Mouse (Mus musculus): Measurements from ENCODE around the gene Rph3al. TPM values are rescaled to one million over a fixed set of nuclear protein-coding genes. Genes with fewer than 3 reads are reported as not detected.

Rph3al gene
- total RNA-seq, 2 experiments from 2014 or later, result 8.9 to 12.8 TPM

GRCm38 (mm10) chr11:75838861-75839426 is 99.3 kb downstream of the Rph3al start:
- intact Hi-C loops (cut with DNase I), result no loop called here
- DNase-seq, result no peak

- no peak for DNase-seq
- intact Hi-C loops (cut with DNase I), result no loop called here
These were observed 102.0 kb downstream of the Rph3al start for GRCm38 (mm10) chr11:75836240-75836610.

GRCm38 (mm10) chr11:75835587-75836239 is 102.5 kb downstream of the Rph3al start:
- intact Hi-C loops (cut with DNase I), result no loop called here
- no peak for DNase-seq

- no peak for DNase-seq
- intact Hi-C loops (cut with DNase I), result no loop called here
These were observed 105.1 kb downstream of the Rph3al start for GRCm38 (mm10) chr11:75833081-75833480.

GRCm38 (mm10) chr11:75830386-75830785 is 107.8 kb downstream of the Rph3al start:
- intact Hi-C loops (cut with DNase I), result no loop called here
- no peak for DNase-seq

GRCm38 (mm10) chr11:75827414-75827813 is 110.8 kb downstream of the Rph3al start:
- intact Hi-C loops (cut with DNase I), result no loop called here
- no peak for DNase-seq

- intact Hi-C loops (cut with DNase I), result no loop called here
- DNase-seq, result no peak
These were observed 114.7 kb downstream of the Rph3al start for GRCm38 (mm10) chr11:75823506-75823905.

- intact Hi-C loops (cut with DNase I), result no loop called here
- DNase-seq, result peak in 1 of 2 experiments; percentile 16
These were observed 125.1 kb downstream of the Rph3al start for GRCm38 (mm10) chr11:75813085-75813484.

- DNase-seq, result peak; percentile 87
- intact Hi-C loops (cut with DNase I), result no loop called here
These were observed 126.3 kb downstream of the Rph3al start for GRCm38 (mm10) chr11:75811900-75812299.

GRCm38 (mm10) chr11:75810526-75810925 is 127.7 kb downstream of the Rph3al start:
- no peak for DNase-seq
- intact Hi-C loops (cut with DNase I), result no loop called here

- intact Hi-C loops (cut with DNase I), result no loop called here
- no peak for DNase-seq
These were observed 130.7 kb downstream of the Rph3al start for GRCm38 (mm10) chr11:75807486-75807885.

GRCm38 (mm10) chr11:75801771-75802550 is 136.3 kb downstream of the Rph3al start:
- intact Hi-C loops (cut with DNase I), result no loop called here
- no peak for DNase-seq

GRCm38 (mm10) chr11:75801369-75801768 is 136.9 kb downstream of the Rph3al start:
- intact Hi-C loops (cut with DNase I), result no loop called here
- no peak for DNase-seq

GRCm38 (mm10) chr11:75796536-75797246 is 141.5 kb downstream of the Rph3al start:
- DNase-seq, result no peak
- intact Hi-C loops (cut with DNase I), result no loop called here

GRCm38 (mm10) chr11:75796029-75796445 is 142.2 kb downstream of the Rph3al start, which contains the start of gene Doc2b:
Doc2b (minus strand) TSS chr11:75796049.
- DNase-seq, result peak; percentile 21 to 29
- intact Hi-C loops (cut with DNase I), result no loop called here

GRCm38 (mm10) chr11:75795321-75795636 is 142.9 kb downstream of the Rph3al start:
- intact Hi-C loops (cut with DNase I), result no loop called here
- peak in 1 of 2 experiments; percentile 9 for DNase-seq

GRCm38 (mm10) chr11:75794602-75795320 is 143.5 kb downstream of the Rph3al start:
- DNase-seq, result peak in 1 of 2 experiments; percentile 15
- intact Hi-C loops (cut with DNase I), result no loop called here

GRCm38 (mm10) chr11:75793351-75793750 is 144.9 kb downstream of the Rph3al start:
- intact Hi-C loops (cut with DNase I), result no loop called here
- no peak for DNase-seq

- no peak for DNase-seq
- intact Hi-C loops (cut with DNase I), result no loop called here
These were observed 145.7 kb downstream of the Rph3al start for GRCm38 (mm10) chr11:75792535-75792934.

- no peak for DNase-seq
- intact Hi-C loops (cut with DNase I), result no loop called here
These were observed 152.3 kb downstream of the Rph3al start for GRCm38 (mm10) chr11:75785897-75786296.

All from heart, postnatal 36 days (tissue).